Mouse (Mus musculus) cerebellum, adult 2 months (tissue): ENCODE measurements around the gene Emg1.

ENCODE experiments used
- CTCF ChIP-seq: fragments of 200-500 bp; IDR thresholded peaks from 2 replicates; pipeline ENCODE4 v1.5.1; 2011; ENCODE audit warnings: low read depth, mild to moderate bottlenecking, control low read depth, low read length, moderate library complexity, borderline replicate concordance; ENCODE audit not compliant: insufficient read depth
- POLR2A ChIP-seq: fragments of 200-500 bp; IDR thresholded peaks from 2 replicates; pipeline ENCODE4 v1.6.1; 2011; ENCODE audit warnings: low read length, control low read depth, borderline replicate concordance; ENCODE audit not compliant: insufficient read depth

GRCm38 (mm10) chr6:124678769-124679168 lies 33.2 kb downstream of the Emg1 start:
- TF ChIP-seq POLR2A (no peak), CTCF (no peak)
